Mouse (Mus musculus) urinary bladder, postnatal 10 days (tissue): ENCODE measurements around the gene Emx1.
"Not testable (repeated sequence)": the region's sequence is repeated elsewhere in the genome, so short reads cannot be mapped to it uniquely, and the experiment has no call there.

ENCODE experiments used
- DNase-seq: peaks from one replicate; pipeline ENCODE4 v3.0.0; 2022; ENCODE audit warnings: low spot score

Gene Emx1

GRCm38 (mm10) chr6:85187340-85188211, at the start of gene Emx1:
Gene Emx1 (plus strand): TSS chr6:85187438.
- no peak for DNase-seq

GRCm38 (mm10) chr6:85139534-85139933, 47.7 kb upstream of the Emx1 start:
- DNase-seq = no peak

GRCm38 (mm10) chr6:85141013-85141412, 46.2 kb upstream of the Emx1 start:
- not testable (repeated sequence) for DNase-seq

DNA sequence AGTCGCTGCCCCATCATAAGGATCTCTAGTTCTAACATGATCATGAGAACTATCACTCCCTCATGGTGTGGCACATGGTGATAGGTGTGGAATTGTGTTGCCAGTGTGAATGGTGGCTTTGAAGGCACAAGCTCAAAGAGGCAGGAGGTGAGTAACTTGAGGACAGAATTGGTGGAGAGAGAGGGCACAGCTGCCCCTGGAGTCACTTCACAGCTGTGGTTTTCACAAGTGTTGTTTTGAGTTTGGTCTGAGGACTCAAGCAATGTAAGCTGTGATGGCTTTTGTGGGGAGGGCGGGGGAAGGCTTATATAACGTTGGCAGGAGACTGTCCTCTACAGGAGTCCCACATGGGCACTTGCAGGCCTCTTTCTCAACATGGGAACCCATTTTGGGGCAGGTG, 42.8 kb upstream of the Emx1 start:
- no peak for DNase-seq

GRCm38 (mm10) chr6:85147636-85148035, 39.6 kb upstream of the Emx1 start:
- no peak for DNase-seq

DNA sequence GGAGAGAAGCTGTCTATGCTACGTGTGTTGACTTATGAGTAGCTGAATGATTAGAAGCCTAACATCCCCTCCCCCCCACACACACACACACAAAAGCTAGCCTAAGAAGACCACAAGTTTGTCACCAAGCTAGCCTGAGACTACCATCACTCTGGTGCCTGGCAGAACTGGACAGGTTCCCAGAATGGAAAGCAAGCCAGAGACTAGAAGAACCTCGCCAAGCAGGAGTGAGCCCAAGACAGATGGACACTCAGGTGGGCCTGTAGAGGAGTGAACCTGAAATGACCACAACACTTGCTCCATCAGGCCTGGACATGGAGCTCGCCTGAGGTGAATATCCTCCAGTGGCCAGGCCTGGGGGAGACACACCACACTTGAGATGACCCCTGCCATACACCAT, 36.9 kb upstream of the Emx1 start:
- no peak for DNase-seq

DNA sequence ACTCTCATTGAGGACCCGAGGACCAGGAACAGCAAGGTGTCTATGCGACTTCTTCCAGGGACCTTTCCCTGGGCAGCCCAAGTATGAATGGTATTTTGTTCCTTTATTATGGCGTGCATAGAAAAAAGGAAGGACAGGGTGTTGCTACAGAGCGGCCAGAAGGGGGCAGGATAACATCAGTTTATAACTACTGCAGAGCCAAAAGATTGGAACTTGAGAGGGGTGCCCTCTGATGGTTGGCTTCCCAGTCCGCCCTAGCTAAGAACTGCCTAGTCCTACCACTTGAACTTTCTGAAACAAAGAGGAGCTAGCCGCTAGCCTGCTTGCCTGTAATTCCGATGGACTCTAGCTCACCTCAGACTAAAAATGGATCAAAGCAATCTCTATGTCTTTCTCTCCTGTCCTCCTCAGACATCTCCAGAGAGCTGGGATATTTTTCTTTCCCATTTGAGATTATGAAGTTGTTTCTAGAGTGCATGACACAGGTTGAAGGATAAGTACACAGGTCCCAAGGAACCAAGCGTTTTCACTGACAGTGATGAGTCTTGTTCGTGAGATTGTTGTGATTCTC, 33.2 kb upstream of the Emx1 start:
- DNase-seq = no peak

GRCm38 (mm10) chr6:85154861-85155528, 32.2 kb upstream of the Emx1 start:
- no peak for DNase-seq

- DNase-seq = not testable (repeated sequence)
Measured at GRCm38 (mm10) chr6:85156551-85156950, 30.7 kb upstream of the Emx1 start.

DNA sequence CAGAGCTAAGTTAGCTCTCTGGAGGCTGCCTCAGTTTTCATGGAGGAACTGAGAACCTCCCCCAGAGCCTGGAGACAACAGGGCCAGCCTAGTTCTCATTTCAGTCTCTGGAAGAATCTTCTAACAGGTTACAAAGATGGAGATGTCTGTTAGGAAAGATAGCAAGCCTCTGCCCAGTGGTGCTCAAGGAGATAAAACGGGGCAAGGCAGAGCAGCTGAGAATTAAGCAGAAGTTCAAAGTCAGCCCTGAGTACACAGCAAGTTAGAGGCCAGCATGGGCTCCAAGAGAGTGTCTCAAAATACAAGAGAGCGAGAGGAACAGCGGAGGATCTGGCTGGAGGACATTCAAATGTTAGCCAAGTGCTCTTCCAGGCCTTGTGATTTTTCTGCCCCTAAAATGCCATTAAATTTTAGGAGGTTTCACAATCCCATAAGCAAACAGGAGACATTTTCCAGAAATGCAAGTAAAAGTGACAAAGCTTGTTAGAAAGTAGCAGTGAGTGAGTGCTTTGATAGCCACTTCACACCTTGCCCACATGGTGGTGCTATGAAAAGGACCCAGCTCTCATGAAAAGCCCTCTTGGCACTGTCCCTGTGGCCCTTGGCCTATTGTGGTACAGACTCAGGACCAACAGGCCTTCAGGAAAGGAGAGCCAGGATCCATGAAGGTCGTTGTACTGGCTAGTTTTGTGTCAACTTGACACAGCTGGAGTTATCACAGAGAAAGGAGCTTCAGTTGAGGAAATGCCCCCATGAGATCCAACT, 29.0 kb upstream of the Emx1 start:
- not testable (repeated sequence) for DNase-seq

GRCm38 (mm10) chr6:85159092-85159760, 28.0 kb upstream of the Emx1 start:
- not testable (repeated sequence) for DNase-seq

GRCm38 (mm10) chr6:85160201-85160923, 26.9 kb upstream of the Emx1 start:
- DNase-seq = no peak

- no peak for DNase-seq
Measured at GRCm38 (mm10) chr6:85165440-85165921, 21.8 kb upstream of the Emx1 start.

DNA sequence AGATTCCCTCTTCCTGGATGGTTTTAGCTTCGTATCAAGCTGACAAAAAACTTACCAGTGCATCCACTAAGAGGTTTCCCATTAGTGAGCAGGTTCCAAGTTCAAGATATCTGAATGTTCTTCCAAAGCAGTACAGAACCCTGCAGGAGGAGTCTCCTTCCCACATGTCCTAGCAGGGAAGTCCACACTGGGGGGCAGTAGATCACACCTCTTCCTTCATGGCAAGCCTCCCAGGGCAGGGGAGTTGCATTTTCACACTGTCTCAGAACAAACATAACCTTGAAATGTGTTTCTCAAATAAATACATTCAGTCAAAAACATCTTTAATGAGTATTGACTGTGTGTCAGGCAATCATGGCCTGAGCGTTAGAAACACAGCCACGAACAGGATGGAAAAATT, 7.7 kb upstream of the Emx1 start:
- DNase-seq = no peak

DNA sequence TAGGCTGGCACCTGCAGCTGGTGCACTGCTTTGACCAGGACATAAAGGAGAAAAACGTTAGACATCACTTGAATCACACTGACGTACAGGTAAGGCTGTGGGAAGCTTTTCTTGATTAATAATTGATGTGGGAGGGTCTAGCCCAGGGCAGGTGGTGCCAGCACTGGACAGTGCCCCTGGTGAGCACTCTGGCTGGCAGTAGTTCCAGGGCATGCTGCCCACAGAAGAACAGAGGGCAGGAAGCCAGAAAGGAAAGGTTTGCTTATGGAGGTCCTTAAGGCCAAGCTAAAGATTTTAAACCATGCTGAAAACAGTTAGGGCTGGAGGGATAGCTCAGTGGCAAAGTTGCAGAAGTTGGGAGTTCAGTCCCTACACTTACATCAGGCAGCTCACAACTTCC, 7.2 kb upstream of the Emx1 start:
- no peak for DNase-seq

- DNase-seq = no peak
Measured at GRCm38 (mm10) chr6:85183951-85184350, 3.3 kb upstream of the Emx1 start.

DNA sequence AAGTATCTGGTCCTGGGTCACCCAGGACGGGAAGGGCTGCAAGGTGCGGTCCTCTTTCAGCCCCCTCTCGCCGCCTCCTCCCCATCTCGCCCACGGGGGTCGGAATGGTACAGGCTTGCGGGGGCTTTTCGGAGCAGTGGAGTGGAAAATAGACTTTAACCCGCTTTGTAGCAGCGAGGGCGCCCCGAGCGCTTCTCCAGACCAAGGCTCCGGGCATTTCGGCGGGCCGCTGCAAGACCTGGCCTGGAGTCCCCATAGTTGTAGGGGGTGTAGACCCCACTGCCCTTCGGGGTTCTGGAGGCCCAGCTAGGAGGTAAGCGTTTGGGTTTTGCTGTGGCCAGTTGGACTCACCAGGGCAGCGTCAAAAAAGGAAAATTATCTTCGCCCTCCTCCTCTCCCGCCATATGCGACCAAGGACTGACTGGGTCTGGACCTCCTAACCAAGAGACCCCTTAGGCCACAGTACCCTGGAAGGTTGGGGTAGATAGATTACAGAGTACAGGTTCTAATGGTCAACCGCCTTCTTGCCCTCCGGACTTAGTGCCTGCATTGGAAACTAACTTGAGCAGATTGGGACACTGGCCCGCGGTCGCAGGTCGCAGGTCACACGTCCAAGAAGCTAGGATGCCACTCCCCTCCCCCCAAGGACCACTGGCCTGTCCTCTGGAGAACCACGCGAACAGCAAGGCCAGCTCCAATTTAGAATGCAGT, 1.1 kb upstream of the Emx1 start:
- DNase-seq = no peak

DNA sequence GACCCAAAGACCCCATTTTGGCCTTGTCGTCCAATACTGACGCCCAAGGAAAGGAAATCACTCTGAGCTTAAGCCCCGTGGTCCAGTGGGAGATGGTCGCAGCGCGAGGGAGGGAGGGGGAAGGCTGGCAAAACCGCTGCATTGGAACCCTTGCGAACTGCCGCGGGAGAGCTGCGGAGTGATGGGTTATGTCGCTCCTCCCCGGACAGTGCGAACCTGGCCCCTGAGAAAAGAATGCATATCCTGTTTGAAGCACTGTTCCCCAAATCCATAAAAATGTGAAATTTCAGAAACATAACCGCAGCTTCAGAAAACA, 536 bp upstream of the Emx1 start:
- DNase-seq = no peak

DNA sequence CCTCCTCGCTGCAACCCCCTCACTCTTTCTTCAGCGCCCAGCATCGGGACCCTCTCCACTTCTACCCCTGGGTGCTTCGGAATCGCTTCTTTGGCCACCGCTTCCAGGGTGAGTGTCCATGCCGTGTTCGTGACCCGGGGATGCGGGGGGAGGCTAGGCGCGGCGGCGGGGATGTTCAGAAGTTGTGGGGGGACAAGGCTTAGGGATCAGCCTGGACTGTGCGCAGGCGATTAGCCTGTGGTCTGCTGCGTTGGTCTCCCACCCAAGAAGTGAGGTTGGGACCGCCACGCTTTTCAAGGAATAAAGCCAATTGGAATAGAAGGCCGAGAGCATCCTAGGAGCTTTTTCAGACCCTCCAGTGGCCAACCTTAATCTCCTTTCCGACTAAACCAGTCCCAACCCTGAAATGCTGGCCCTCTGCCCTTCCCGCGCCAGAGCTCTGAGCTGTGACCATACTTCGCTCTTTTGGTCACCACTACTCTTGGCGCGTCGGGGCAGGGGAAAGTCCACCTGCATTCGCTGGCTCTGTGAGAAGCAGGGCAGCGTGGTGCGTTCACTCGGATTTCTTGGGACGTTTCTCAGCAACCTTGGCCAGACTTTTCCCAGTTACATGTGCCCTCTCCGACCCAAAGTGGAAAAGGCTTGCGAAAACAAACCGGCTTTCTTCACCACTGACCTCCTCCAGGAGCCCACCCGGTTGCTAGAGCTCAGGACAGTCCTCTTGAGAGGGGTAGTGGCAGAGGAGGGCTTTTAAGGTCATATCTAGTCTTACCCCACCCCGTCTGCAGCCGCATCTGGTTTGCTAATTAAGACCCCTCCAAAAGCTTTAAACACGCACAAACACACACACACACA, 1.2 kb downstream of the Emx1 start:
- no peak for DNase-seq

DNA sequence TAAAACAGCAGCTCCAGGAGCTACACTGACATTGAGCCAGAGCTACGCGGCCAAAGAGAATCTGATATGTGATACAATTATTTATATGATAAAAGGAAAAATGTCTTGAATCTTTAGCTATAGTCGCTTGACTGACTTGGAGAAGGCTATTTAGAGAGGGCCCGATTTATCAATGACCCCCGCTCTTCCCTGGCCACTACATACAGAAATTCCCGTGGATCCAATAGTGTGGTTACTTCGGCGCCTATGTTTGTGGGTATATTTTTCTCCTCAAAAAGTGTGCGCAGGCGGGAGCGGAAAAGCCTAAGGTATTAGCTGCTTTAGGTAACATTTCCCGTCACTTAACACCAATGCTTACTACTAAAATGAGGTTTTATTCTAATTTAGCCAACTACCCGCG, 2.1 kb downstream of the Emx1 start:
- DNase-seq = no peak
